Mouse (Mus musculus) heart, postnatal 0 days (tissue): Measurements from ENCODE around the gene Cnr2. TPM values are rescaled to one million over a fixed set of nuclear protein-coding genes. Genes with fewer than 3 reads are reported as not detected.

ENCODE experiments used
- ATAC-seq: fragments of 200-750 bp; cut with Nextera tagmentation; 2 replicates; pipeline ENCODE4 v1.8.0; 2017; ENCODE audit warnings: low read depth, moderate number of reproducible peaks, moderate library complexity; ENCODE audit not compliant: insufficient read depth
- DNase-seq: peaks from one replicate; pipeline ENCODE4 v3.0.0-alpha.2; 2016; ENCODE audit warnings: low spot score
- H3K27ac ChIP-seq: fragments of 300-500 bp; sonication (generic); 2 replicates; pipeline ENCODE4 v1.5.1; 2014; ENCODE audit warnings: low read depth, mild to moderate bottlenecking
- H3K27me3 ChIP-seq: fragments of 300-500 bp; sonication (generic); 2 replicates; pipeline ENCODE4 v1.6.1; 2014; ENCODE audit warnings: low read length, mixed read lengths; ENCODE audit not compliant: control insufficient read depth, insufficient read depth
- H3K36me3 ChIP-seq: fragments of 300-500 bp; sonication (generic); replicated peaks from 2 replicates; pipeline ENCODE4 v1.6.1; 2014; ENCODE audit warnings: low read length, mixed read lengths; ENCODE audit not compliant: control insufficient read depth, insufficient read depth
- H3K4me1 ChIP-seq: fragments of 300-500 bp; sonication (generic); 2 replicates; pipeline ENCODE4 v1.6.1; 2014; ENCODE audit warnings: antibody characterized with exemption; ENCODE audit not compliant: control insufficient read depth, insufficient read depth
- H3K4me2 ChIP-seq: fragments of 300-500 bp; sonication (generic); 2 replicates; pipeline ENCODE4 v1.6.1; 2014; ENCODE audit warnings: low read depth, mild to moderate bottlenecking, low read length, moderate library complexity
- H3K4me3 ChIP-seq: fragments of 300-500 bp; sonication (generic); 2 replicates; pipeline ENCODE4 v1.5.1; 2014; ENCODE audit warnings: low read depth, low read length
- H3K9ac ChIP-seq: fragments of 300-500 bp; sonication (generic); replicated peaks from 2 replicates; pipeline ENCODE4 v1.6.1; 2014; ENCODE audit warnings: low read depth, low read length, mixed read lengths
- H3K9me3 ChIP-seq: fragments of 300-500 bp; sonication (generic); replicated peaks from 2 replicates; pipeline ENCODE4 v1.6.1; 2016; ENCODE audit warnings: low read length; ENCODE audit not compliant: control insufficient read depth
- CTCF ChIP-seq: IDR thresholded peaks from 2 replicates; pipeline ENCODE4 v1.5.1; 2016; ENCODE audit warnings: antibody characterized with exemption, control low read depth, low read depth
- EP300 ChIP-seq: IDR thresholded peaks from 2 replicates; pipeline ENCODE4 v1.6.1; 2016; ENCODE audit warnings: antibody characterized with exemption, low read depth
- WGBS: fragments of 180-500 bp; shearing (Covaris S2); extraction: QIAGEN DNeasy Blood & Tissue Kit; methylation state at CpG from one replicate; pipeline ENCODE4 v1.1.7; 2014; 5-methylcytosine and 5-hydroxymethylcytosine counted together
- polyA plus RNA-seq: library from polyadenylated mRNA; unstranded; fragments of >200 nt; fragmentation: Nextera tagmentation; extraction: Ambion mirVana; gene quantifications from 2 replicates; pipeline ENCODE4 v1.2.1, GENCODE M21; 2015
- total RNA-seq: library from RNA; depleted of rRNA; stranded (reverse); fragments of >200 nt; gene quantifications from 2 replicates; pipeline ENCODE4 v1.2.3, GENCODE M21; 2014; ENCODE audit warnings: low replicate concordance; rRNA removed

Gene Cnr2
- total RNA-seq (0.15 and 0.27 TPM in 2 replicates), polyA plus RNA-seq (0.36 and 0.44 TPM in 2 replicates)

- H3K9ac ChIP-seq, result no peak within 1 kb of the TSS
Observed at GRCm38 (mm10) chr4:135895071-135895571, at the start of gene Cnr2. Cnr2 (plus strand) TSS chr4:135895394.

DNA sequence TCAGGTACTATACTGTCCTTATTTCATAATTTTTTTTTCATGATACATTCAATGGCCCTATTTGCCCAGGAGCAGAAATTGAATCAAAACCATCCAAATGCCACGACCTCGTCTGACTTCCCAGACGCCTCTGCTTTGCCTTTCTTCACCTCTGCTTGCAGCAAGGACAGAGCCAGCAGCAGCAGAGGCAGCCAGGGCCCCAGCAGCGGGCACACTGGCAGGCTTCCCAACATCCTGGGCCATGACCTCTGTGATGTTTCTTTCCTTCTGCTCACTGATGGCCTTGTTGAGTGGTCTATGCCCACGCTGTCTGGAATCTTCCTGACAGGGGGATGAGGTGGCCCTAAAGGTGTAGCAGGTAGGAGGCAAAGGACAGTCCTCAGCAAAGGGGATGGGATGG, 47.6 kb upstream of the Cnr2 start:
- no peak overlapping the region for H3K4me3 ChIP-seq
- H3K9ac ChIP-seq, result no peak overlapping the region
- H3K4me2 ChIP-seq, result no peak overlapping the region
- no peak overlapping the region for H3K27ac ChIP-seq
- H3K27me3 ChIP-seq, result no peaks in the 10 kb centered on the region
- H3K36me3 ChIP-seq, result no peaks in the 10 kb centered on the region
- TF ChIP-seq CTCF, result no peak
- TF ChIP-seq EP300, result no peak
- DNase-seq (no peak), ATAC-seq (peak; percentile 78; the same call in 1 of the 2 replicates)
- WGBS, result 14% methylated on average over 5 of the region's 5 CpGs
- H3K4me1 ChIP-seq, result peaks cover 13% of the 10 kb centered on the region
- no peaks in the 10 kb centered on the region for H3K9me3 ChIP-seq

More at GRCm38 (mm10) chr4:135895071-135895571, at the start of gene Cnr2:
- H3K4me1 ChIP-seq, result 0 out of 2 replicates have a peak, but pooled peaks cover 5% of the 10 kb centered on the region
- H3K9me3 ChIP-seq, result no peaks in the 10 kb centered on the region
- no peaks in the 10 kb centered on the region for H3K27me3 ChIP-seq
- 29% methylated on average over 8 of the region's 8 CpGs for WGBS
- no peak within 1 kb of the TSS; the same call in 1 of the 2 replicates for H3K4me3 ChIP-seq
- no peak within 1 kb of the TSS for H3K27ac ChIP-seq
- DNase-seq (no peak), ATAC-seq (no peak)
- TF ChIP-seq EP300 (no peak), CTCF (no peak)
- H3K4me2 ChIP-seq, result peak within 1 kb of the TSS; percentile 16; the same call in 1 of the 2 replicates
- H3K36me3 ChIP-seq, result no peaks in the 10 kb centered on the region

GRCm38 (mm10) chr4:135850411-135851095, 44.6 kb upstream of the Cnr2 start:
- Histone ChIP-seq H3K4me2 (no peak overlapping the region), H3K4me3 (no peak overlapping the region), H3K27me3 (no peaks in the 10 kb centered on the region), H3K27ac (no peak overlapping the region; the same call in 1 of the 2 replicates), H3K9ac (no peak overlapping the region), H3K4me1 (peaks cover 20% of the 10 kb centered on the region), H3K9me3 (no peaks in the 10 kb centered on the region), H3K36me3 (no peaks in the 10 kb centered on the region)
- no peak for DNase-seq
- 39% methylated on average over 13 of the region's 13 CpGs for WGBS
- TF ChIP-seq CTCF (no peak), EP300 (no peak)
- no peak for ATAC-seq

DNA sequence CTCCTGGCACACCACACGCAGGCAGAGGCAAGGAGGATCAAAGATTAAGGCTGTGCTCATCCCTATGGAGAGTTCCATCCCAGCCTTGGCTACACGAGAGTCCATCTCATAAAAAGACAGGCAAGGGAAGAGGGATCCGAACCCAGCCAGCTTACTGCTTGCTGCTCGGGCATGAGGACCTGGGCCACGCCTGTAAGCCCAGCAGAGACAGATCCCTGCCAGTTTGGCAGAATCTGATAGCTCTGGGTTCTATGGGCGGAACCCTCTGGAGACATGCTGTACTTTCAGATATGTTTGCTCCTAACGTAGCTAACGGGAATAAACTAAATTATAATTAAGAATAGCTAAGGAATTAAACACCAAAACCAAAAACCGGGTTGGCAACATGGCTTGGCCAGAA, 43.3 kb upstream of the Cnr2 start:
- no peaks in the 10 kb centered on the region for H3K9me3 ChIP-seq
- H3K36me3 ChIP-seq, result no peaks in the 10 kb centered on the region
- no peak for DNase-seq
- H3K4me2 ChIP-seq, result no peak overlapping the region
- no peak for ATAC-seq
- no peaks in the 10 kb centered on the region for H3K27me3 ChIP-seq
- H3K9ac ChIP-seq, result no peak overlapping the region
- H3K4me1 ChIP-seq, result peaks cover 19% of the 10 kb centered on the region
- TF ChIP-seq CTCF (no peak), EP300 (no peak)
- no peak overlapping the region for H3K4me3 ChIP-seq
- WGBS, result 84% methylated on average over 9 of the region's 9 CpGs
- no peak overlapping the region for H3K27ac ChIP-seq

- ATAC-seq, result no peak
- Histone ChIP-seq H3K4me1 (peaks cover 31% of the 10 kb centered on the region), H3K9ac (no peak overlapping the region), H3K9me3 (no peaks in the 10 kb centered on the region), H3K36me3 (no peaks in the 10 kb centered on the region), H3K27ac (no peak overlapping the region), H3K4me2 (no peak overlapping the region), H3K27me3 (no peaks in the 10 kb centered on the region), H3K4me3 (no peak overlapping the region)
- TF ChIP-seq CTCF (no peak), EP300 (no peak)
- DNase-seq, result no peak
- WGBS, result 90% methylated on average over 14 of the region's 14 CpGs
Observed at GRCm38 (mm10) chr4:135853987-135854546, 41.1 kb upstream of the Cnr2 start.
